Mouse (Mus musculus): ENCODE data around the gene Ddrgk1. TPM values are rescaled to one million over a fixed set of nuclear protein-coding genes. Genes with fewer than 3 reads are reported as not detected.
A peak's percentile ranks its signal among the peaks of the same experiment; 100 is the strongest.

Gene Ddrgk1
- total RNA-seq (2021) = 100 to 1,000 TPM; 199 to 232 TPM
- long read RNA-seq, experiment 1, transcript Ddrgk1-201 (9 exons, 1,238 nt) = major isoform, 209 of 259 reads
- long read RNA-seq, experiment 1, partial matches to known transcripts = 31 of 259 reads
- long read RNA-seq, experiment 1, other reads (novel, unspliced or antisense) = 19 of 259 reads
- long read RNA-seq, experiment 2, transcript Ddrgk1-201 (9 exons, 1,238 nt) = major isoform, 73 of 90 reads
- long read RNA-seq, experiment 2, partial matches to known transcripts = 11 of 90 reads
- long read RNA-seq, experiment 2, other reads (novel, unspliced or antisense) = 6 of 90 reads

DNA sequence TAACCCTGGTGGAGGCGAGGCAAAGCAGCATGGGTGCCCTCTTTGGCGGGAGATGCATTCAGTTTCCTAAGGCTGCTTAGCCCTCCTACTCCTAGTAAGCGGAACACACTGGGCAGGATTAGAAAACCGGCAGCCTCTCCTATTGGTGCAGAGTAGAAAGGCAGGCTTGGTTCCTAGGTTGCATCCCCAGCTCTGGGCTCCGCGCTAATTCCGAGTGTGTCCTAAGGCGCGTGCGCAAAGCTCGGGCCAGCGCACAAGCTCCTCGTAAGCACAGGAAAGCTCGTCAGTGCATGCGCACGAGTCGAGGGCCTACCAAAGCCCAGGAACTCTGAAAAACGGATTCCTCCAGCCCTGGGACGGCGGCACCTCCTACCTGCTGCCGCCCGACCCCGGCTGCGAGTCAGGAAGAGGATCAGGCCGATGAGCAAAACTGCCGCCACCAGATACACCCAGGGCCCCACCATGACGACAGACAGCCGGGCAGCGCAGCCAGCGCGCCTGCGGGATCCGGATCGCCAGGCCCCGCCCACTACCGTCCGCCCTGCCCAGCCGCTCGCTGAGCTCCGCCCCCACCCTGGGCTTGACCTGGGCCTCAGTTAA lies at the start of gene Ddrgk1:
Ddrgk1 (minus strand) TSS at position 558 of the 600 bp plus-strand sequence.
- peak; percentile 94 to 98 for DNase-seq

DNA sequence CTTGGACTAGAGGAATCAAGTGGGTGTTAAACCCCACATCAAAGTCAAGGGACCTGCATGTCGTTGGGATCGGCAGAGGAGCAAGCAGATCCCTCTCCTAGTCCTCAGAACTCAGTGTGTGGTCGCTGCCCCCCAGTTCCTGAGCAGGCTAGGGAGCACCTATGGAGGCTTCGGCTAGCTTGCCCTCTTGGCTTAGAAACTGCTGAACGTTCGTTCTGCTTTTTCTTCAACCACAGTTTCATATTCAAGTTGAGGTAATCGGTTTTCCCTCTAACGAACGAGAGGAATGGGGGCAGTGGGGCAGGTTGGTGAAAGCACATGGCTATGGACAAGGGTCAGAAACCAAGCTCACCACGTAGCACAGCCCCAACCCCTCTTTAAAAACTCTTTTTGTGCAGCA lies 42.6 kb upstream of the Ddrgk1 start:
- no peak for DNase-seq

DNA sequence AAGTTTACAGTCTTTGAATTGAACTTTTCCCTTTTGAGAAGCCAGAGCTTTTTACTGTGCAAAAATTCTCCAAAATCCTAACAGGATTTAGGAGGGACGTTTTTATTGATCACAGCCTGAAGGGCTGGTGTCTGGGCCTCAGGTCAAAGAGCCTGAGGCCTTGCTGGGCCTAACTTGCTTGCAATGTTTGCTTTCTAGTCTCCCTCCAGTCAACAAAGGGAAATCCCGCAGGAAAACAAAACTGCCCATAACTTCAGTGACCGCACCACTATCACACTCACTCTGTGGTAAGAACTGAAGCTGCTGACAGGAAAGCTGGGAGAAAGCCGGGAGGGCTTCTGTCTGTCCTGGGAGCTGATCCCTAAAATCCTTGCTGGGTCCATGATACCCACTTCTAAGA lies 42.1 kb upstream of the Ddrgk1 start:
- DNase-seq = no peak

DNA sequence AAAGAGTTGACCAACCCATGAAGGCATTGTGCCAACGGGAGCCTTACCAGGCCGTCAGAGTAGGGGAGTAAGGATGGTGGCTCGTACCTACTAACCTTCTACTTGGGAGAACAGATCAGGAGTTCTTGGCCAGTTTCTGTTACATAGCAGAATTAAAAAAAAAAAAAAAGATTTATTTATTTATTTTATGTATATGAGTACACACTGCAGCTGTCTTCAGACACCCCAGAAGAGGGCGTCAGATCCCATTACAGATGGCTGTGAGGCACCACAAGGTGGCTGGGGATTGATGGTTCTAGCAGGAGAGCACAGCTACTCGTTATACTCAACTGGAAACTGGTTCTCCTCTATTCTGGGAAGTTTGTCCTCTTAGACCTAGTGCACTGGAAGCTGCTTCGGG lies 40.7 kb upstream of the Ddrgk1 start:
- DNase-seq = no peak

DNA sequence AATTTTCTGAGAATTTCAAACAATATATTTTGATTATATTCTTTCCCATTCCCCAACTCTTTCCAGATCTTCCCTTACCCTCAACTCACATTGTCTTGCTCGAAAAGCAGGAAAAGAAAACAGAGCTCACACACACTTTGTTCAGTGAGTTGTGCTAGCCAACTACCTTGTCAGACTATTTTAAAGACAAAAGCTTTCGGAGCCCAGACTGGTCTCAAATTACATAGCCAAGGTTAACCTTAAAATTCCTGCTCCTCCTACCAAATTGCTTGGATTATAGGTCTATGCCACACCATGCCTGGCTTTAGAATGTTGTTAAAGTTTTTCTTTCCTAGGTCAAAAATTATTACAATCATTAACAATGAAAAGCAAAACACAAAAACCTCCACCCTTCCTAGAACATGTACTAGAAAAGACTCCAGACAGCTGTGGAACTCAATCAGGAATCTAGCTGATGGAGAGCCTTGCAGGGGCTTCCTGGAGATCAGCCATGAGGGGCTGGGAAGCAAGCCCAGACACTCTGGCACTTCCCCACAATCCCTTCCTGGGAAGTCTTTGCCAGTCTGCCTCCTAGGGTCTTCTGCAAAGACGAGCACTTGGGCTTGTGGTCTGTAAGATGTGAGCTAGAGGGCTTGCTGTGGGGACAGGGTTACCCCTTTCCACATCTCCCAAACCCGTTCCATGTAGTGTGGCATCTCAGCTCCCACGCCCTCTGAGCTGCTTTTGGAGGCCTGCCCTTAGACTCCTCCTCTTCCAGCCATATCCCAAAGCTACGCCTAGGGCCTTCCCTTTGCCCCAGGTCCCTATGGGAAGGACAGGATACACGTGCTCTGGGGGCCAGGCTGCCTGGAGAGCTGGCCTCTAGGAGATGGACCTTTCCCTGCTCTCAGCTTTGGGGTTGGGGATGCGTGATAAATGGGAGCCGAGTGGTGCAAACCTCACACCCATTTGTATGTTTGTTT lies 39.9 kb upstream of the Ddrgk1 start:
- DNase-seq = no peak

DNA sequence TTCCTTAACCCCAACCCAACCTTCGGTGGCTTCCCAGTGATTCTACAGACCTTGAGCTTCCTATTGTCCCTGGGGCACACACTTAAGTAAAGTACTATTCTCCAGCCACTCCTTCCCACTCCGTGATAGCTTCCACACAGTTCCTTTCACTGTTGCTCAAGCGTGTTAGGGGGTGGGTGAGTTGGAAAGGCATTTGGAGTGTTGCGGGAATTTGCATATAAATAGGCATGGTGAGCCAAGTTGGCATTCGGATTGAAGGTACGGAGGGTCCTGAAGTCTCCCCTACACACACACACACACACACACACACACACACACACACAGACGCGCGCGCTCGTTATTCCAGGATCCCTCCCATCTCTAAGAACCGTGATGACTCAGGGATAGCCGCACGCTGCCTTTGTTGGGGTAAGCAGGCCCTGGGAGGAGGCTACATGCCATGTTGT lies 33.4 kb upstream of the Ddrgk1 start:
- peak; percentile 17 to 34 for DNase-seq

DNA sequence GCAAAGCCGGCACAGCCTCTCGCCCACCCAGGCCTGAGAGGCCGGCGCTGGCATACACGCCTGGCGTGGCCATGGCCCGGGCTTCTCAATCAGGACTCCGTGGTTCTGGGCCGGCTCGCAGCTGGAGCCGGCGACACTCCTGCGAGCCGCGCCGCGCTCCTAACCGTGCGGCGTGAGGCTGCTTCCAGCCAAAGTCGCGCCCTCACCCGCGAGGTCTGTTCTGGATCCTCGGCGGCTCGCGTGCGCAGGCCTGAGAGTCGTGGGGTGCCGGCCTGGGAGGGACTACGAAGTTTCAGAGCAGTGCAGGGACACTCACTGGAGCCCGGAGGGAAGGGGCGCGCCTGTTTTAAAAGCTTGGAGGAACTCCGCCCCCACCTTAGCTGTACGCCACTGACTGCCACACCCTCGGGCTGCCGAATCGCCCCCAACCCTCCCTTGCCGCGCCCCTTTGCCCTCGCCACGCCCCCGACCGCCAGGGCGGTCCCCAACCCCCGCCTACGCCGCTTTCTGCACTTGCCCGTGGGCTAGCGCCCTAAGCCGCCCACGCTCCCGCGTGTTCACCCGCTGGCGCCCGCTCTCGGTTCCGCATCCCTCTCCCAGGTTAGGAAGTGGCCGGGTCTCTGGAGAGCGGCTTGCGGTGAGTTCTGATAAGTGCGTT lies 32.8 kb upstream of the Ddrgk1 start, which contains the start of gene Slc4a11:
Slc4a11 (minus strand) TSS at position 367 of the 658 bp plus-strand sequence.
- DNase-seq = peak; percentile 83 to 84

DNA sequence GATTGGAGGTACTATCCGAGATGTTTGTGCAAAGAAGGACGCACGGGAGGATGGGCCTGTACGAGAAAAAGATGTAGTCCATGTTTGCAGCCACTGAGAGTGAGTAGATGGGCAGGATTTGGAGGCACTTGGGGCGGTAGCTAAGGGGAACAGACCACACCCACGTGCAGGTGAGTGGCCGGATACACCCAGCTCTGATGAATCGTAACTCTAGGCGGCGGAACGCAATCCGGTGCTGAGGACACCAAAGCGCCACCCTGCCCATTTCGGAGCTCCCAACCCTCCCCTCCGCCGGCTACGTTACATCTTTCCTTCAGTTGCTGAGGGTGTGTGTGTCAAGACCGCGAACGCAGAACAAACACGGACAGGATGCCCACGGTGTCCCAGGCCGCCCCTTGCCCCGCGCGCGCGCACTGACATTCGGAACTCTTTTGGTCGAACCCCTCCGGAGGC lies 32.3 kb upstream of the Ddrgk1 start:
- DNase-seq = peak in 1 of 2 experiments; percentile 16

DNA sequence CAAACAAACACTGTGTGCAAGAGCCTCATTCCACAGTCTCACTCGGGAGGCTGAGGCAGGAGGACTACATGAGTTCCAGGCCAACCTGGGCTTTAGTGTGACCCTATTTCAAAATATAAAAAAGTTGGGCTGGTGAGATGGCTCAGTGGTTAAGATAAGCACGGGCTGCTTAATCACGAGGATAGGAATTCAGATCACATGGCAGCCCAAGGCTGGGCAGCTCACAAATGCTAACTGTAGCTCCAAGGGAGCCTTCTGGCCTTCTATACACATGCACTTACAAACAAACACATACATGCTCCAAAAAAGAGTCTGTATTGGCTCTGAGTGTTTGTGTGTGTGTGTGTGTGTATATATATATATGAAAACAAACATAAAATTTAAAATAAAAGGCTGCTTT lies 29.1 kb upstream of the Ddrgk1 start:
- DNase-seq = peak; percentile 31 to 34

DNA sequence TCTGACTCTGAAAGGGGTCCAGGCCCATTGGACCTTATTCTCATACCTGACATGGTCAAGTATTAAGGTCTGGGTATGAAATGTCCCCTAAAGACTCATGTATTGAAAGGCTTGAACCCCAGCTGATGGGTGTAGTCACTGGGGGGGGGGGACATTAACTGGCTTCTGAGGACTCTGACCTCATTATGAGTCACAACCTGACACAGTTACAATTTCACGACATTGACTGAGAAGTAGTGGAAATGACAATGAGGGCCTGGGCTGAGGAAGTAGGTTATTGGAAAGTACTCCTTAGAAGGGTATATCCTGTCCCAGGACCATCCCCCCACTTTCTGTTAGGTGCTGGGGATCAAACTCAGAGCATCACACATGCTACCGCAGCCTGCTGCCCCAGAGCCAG lies 24.6 kb upstream of the Ddrgk1 start:
- DNase-seq = peak in 1 of 2 experiments; percentile 23

DNA sequence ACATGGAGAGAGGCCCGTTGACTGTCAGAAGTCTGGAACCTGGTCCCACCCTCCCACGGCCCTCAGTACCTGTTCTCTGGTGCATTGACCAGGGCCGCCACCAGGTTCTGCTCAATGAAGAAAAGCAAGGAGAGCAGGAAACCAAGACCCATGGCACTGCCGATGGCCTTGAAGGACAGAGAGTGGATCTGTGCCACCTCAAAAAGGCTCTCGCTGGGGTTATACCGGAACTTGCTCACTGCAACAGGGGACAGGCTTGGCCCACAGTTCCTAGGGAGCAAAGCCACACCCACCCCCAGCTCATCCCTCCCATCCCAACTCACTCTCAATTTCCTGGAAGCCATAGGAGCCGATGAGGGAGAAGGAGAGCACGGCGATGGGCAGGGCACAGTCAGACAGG lies 21.0 kb upstream of the Ddrgk1 start:
- DNase-seq = no peak

DNA sequence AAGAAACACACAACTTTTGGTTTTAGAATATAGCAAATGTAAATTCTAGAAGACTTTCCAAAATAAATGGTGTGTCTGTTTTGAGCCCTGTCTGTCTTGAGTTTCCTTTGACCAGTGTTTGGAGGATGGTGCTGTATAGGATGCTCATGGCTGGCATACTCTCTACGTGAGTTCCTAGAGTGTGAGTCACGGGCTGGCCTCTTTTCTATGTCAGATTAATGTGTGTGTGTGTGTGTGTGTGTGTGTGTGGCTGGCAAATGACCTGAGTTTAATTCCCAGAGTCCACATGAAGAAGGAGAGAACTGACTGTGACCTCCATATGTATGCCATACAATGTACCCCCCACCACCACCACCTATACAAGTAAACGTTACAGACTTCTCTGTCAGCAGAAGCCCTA lies 17.1 kb upstream of the Ddrgk1 start:
- DNase-seq = no peak

DNA sequence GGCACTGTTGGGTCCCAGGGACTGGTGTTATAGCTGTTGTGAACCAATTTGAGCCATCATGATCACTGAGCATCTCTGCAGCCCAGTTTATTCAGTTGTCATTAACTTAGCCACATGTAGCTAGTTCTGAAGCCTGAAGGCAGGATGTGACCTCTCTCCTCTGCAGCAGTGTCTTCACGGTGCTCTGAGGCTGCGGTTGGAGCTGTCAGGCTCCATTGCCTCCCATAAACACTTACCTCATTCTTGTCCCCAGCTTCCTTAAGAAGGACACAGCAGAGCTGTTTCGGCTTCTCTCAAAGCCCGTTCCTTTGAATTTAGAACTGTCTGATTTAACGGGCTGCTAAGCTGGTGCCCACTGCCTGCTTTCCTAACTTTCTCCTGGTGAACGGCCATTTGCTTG lies 15.4 kb upstream of the Ddrgk1 start:
- no peak for DNase-seq

DNA sequence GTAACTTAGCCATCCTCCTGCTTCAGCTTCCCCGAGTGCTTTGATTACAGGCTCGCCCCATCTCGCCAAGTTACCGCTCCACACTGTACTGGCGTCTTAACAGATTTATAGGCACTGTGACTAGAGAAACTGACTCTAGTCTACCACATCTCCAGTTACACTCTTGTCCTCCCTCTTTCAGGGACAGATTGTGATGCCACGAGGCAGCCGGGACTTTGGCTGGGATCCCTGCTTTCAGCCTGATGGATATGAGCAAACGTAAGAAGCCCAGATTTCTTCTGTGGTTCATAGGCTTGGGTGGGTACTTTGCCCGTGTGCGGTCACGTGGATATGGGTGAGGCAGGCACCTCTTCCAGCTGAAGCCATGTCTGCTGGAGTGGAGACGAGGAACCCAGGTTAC lies 14.7 kb upstream of the Ddrgk1 start:
- DNase-seq = no peak

DNA sequence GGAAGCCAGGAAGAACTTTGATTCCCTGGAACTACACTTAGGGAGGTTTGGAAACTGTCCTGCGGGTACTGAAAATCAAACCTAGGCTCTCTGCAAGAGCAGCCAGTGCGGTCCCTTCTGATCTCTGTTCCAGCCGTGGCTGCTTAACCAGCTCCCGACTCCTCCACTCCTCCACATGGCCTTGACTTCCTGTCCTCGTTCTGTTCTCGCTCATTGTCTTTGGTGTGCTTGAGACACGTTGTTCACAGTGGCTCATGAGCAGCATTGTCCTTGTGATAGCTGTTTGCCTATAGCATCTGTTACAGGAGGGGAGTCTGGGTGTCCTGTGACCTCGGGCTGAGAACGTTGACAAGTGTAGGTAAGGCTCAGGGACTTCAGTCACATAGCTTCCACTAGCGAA lies 12.8 kb upstream of the Ddrgk1 start:
- DNase-seq = peak; percentile 34 to 56

DNA sequence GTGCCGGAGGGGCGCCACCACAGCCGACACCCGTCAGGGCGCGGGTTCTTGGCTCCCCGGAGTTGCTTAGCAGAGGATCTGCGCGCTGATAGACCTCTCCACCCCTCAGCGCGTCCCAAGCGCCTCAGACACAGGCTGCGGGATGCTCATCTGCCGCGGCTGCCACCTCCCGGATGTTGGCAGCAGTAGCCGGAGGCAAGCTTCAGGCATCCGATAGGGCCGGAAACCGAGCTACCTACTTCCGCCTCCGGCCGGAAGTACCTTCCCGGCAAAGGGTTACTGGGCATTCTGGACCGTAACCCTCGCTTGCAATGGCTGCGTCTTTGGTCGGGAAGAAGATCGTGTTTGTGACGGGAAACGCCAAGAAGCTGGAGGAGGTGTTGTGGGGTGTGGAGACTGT lies 3.1 kb upstream of the Ddrgk1 start, which contains the start of gene Itpa:
Itpa (plus strand) TSS at position 52 of the 400 bp plus-strand sequence.
- peak; percentile 90 to 93 for DNase-seq

DNA sequence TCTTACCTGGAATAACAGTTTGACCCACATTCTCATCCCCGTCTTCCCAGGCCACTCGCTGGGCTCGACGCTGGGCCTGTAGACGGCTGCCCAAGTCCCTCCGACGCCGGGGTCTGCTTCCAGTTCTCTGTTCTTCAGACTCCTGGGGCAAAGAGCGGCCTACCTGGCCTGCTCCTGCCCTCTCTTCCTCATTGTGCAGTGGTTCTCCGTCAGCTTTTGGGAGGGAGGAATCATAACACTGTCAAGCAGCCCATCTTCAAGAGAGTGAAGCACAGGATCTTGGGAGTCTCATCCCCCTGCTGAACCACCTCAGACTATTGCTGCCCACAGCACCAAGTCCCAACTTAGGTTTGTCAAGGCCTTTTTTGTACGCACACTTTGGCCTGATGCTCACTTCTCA lies 1.1 kb downstream of the Ddrgk1 start:
- DNase-seq = no peak

DNA sequence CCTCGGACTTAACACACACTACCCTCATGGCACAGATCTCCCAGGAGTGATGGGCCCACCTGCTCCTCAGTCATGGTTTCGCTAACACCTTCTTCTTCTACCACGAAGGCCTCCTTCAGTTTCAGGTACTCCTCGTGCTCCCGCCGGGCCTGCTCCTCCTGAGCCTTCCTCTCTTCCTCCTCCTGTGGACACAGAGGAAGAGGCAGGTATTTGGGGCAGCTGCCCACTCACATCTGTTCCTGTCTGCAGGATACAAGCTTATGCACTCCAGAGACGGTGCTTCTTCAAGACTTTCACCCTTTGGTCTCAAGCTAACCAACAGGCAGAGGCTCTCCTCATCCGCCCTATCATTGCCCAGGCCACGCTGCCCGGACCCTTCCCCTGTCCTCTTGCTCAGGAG lies 5.9 kb downstream of the Ddrgk1 start:
- no peak for DNase-seq

DNA sequence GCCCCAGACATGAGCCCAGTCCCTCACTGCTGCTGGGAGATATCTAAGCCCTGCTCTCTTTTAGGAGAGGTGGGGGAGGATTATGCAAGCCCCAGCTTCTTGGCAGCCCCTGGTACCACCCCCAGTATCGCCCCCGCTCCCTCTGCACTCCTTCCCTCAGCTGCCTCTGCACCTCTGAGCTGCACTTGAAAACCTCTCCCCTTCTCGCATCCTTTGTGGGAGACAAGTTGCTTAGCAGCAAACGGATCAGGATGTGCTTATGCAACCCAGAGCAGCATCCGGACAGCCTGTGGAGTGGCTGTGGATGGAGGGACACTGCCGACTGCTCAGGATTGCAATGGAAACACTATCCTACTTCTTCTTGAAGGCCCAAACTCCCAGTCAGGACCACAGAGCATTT lies 6.9 kb downstream of the Ddrgk1 start:
- no peak for DNase-seq

DNA sequence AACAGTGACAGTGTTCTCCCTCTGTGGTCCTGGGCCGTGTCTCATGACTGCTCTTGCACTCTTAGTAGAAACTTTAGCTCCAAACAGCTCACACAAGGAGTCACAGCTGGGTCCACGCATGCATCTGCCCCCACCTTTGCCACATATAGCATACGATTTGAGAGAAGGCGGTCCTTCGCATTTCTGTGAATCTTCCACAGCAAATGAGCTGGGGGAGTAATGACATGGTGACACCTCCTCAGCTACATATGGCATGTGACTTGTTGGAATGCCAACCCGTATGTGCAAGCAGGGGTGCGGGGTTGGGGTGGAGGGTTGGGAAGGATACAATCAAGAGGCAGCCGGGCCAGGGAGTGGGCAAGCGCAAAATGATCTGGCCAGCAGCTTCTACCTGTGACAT lies 7.9 kb downstream of the Ddrgk1 start:
- DNase-seq = no peak

DNA sequence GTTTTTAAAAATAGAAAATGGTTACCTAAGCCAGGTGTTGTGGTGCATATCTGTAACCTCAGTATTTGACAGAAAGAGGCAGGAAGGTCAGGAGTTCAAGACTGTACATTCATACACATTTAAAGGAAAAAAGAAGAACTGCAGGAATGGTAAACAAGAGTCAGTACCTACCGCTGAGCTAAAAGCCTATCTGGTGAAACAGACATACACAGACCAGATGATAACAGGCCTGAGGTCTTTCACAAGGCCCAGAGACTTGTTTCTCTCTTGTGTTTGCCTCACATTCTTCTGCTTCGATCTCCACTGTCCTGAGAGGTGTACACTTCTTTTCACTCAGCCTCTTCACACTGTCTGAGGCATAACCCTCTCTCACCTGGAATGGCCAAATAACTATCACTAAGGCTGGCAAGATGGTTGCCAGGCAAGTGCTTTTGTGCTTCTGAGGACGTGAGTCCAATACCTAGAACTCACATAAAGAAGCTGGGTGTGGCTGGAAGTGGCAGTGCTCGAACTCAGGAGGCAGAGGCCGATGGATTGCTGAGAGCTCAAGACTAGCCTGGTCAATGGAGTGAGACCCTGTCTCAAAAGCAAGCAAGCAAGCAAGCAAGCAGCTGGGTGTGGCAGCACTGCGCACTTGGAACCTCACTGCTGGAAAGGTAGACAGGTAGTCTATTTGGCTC lies 8.7 kb downstream of the Ddrgk1 start:
- DNase-seq = no peak

Data from adrenal gland, postnatal 36 days (tissue).